Comparison of ENCODE assay signal across 11 mouse cellular contexts in genomic region chr11:120704486-120705325, GRCm38 (mm10). TPM values are rescaled to one million over a fixed set of nuclear protein-coding genes. Genes with fewer than 3 reads are reported as not detected.
DNase-seq lines count a peak whose midpoint lies in the region; ATAC-seq and TF ChIP-seq lines count a peak whose summit lies in the region.
"Had no signal": no experiment of that assay in that cellular context is flagged by ENCODE, and none has a peak within 500 bp of the region (broad histone marks: within the 10 kb centered on the region; RNA-seq: fewer than 3 reads in every experiment).

No protein-coding gene starts in this region.

- H3K4me2 ChIP-seq in kidney, embryonic 14.5 days (replicated peaks; ENCODE audit: low read depth, low read length), result no peak overlapping the region
- H3K4me2 ChIP-seq in hindbrain, embryonic 14.5 days (replicated peaks), result no peak overlapping the region
- H3K4me2 ChIP-seq in midbrain, embryonic 15.5 days, result no peak overlapping the region

- H3K27me3 ChIP-seq in kidney, embryonic 14.5 days (ENCODE audit: control insufficient read depth, insufficient read depth, low read length), result no peaks in the 10 kb centered on the region
- H3K27me3 ChIP-seq in hindbrain, embryonic 14.5 days (ENCODE audit: control insufficient read depth, insufficient read depth, low read length), result no peaks in the 10 kb centered on the region
- H3K27me3 ChIP-seq in midbrain, embryonic 15.5 days (replicated peaks), result no peaks in the 10 kb centered on the region

- peaks cover 44% of the 10 kb centered on the region for H3K4me1 ChIP-seq in kidney, embryonic 14.5 days (ENCODE audit: control insufficient read depth, insufficient read depth, low read length)
- H3K4me1 ChIP-seq in cortical plate, adult 2 months (ENCODE audit: control insufficient read depth, insufficient read depth, low read length), result no peaks in the 10 kb centered on the region
- peaks cover 13% of the 10 kb centered on the region; the same call in 1 of the 2 replicates for H3K4me1 ChIP-seq in hindbrain, embryonic 14.5 days (replicated peaks; ENCODE audit: control insufficient read depth, insufficient read depth, low read length)
- peaks cover 32% of the 10 kb centered on the region for H3K4me1 ChIP-seq in midbrain, embryonic 15.5 days

- peak overlapping the region; percentile 65; the same call in 1 of the 2 replicates for H3K27ac ChIP-seq in kidney, embryonic 14.5 days (ENCODE audit: low read depth, low read length)
- peak overlapping the region; percentile 35; the same call in 1 of the 2 replicates for H3K27ac ChIP-seq in cortical plate, adult 2 months (ENCODE audit: insufficient read depth, low read length)
- H3K27ac ChIP-seq in hindbrain, embryonic 14.5 days, result no peak overlapping the region
- peak overlapping the region; percentile 47; the same call in 1 of the 2 replicates for H3K27ac ChIP-seq in midbrain, embryonic 15.5 days

- TF ChIP-seq CTCF in cortical plate, adult 2 months (IDR thresholded peaks at IDR 0.05; ENCODE audit: extremely low read depth, insufficient read depth, low read length), result no peak

- H3K9me3 ChIP-seq in kidney, embryonic 14.5 days (ENCODE audit: control insufficient read depth, low read length), result no peaks in the 10 kb centered on the region
- no peaks in the 10 kb centered on the region for H3K9me3 ChIP-seq in hindbrain, embryonic 14.5 days (ENCODE audit: control insufficient read depth, low read length)
- no peaks in the 10 kb centered on the region for H3K9me3 ChIP-seq in midbrain, embryonic 15.5 days

- TF ChIP-seq POLR2A in cortical plate, adult 2 months (IDR thresholded peaks at IDR 0.05; ENCODE audit: extremely low read depth, insufficient read depth, low read length), result no peak

- H3K4me3 ChIP-seq in kidney, embryonic 14.5 days (ENCODE audit: low read length), result no peak overlapping the region
- no peak overlapping the region for H3K4me3 ChIP-seq in cortical plate, adult 2 months (ENCODE audit: insufficient read depth, low read length)
- H3K4me3 ChIP-seq in hindbrain, embryonic 14.5 days (replicated peaks; ENCODE audit: low read length), result no peak overlapping the region
- no peak overlapping the region for H3K4me3 ChIP-seq in midbrain, embryonic 15.5 days
- H3K4me3 ChIP-seq: myocyte had no signal

- DNase-seq in kidney, postnatal 4 days, result no peak
- DNase-seq in hindbrain, embryonic 14.5 days (ENCODE audit: low spot score), result no peak
- DNase-seq in urinary bladder, postnatal 4 days (ENCODE audit: low spot score in 2 of 2), result no peak
- no peak for DNase-seq in B cell, adult 2 months
- no peak for DNase-seq in layer of hippocampus, adult 18-20 months (ENCODE audit: low spot score in 2 of 2)
- DNase-seq: cerebellum, adult 11 months; layer of hippocampus, adult 9-11 months had no signal

- 18% methylated on average over 8 of the region's 8 CpGs for WGBS in kidney, embryonic 14.5 days
- WGBS in hindbrain, embryonic 14.5 days, result 14% methylated on average over 8 of the region's 8 CpGs
- WGBS in midbrain, embryonic 15.5 days, result 19% methylated on average over 8 of the region's 8 CpGs

- H3K36me3 ChIP-seq in kidney, embryonic 14.5 days (ENCODE audit: control insufficient read depth, insufficient read depth, low read length), result peaks cover 21% of the 10 kb centered on the region
- H3K36me3 ChIP-seq in hindbrain, embryonic 14.5 days (replicated peaks; ENCODE audit: control insufficient read depth, insufficient read depth), result peaks cover 50% of the 10 kb centered on the region
- H3K36me3 ChIP-seq in midbrain, embryonic 15.5 days (replicated peaks), result 0 out of 2 replicates have a peak, but pooled peaks cover 7% of the 10 kb centered on the region

- peak overlapping the region; percentile 34; the same call in 1 of the 2 replicates for H3K9ac ChIP-seq in kidney, embryonic 14.5 days (ENCODE audit: low read depth, low read length)
- H3K9ac ChIP-seq in hindbrain, embryonic 14.5 days, result peak overlapping the region; percentile 20; the same call in 1 of the 2 replicates
- H3K9ac ChIP-seq in midbrain, embryonic 15.5 days, result 0 out of 2 replicates have a peak overlapping the region, but pooled peaks have one; percentile 6

- ATAC-seq in kidney, embryonic 14.5 days (ENCODE audit: low FRiP score, low TSS enrichment), result peak; percentile 71
- ATAC-seq in hindbrain, embryonic 14.5 days (ENCODE audit: low FRiP score), result no peak
- ATAC-seq in midbrain, embryonic 15.5 days (replicated peaks), result peak; percentile 40; the same call in 1 of the 2 replicates

RNA-seq across cellular contexts. Expression of gene Cenpx, which starts 8.8 kb away (rescaled TPM):
- polyA plus RNA-seq in kidney, embryonic 14.5 days (2014; fragmentation: Nextera tagmentation; extraction: Ambion mirVana), result 157 and 195 TPM in 2 replicates
- 36.2 and 40.2 TPM in 2 replicates for polyA plus RNA-seq in cortical plate, adult 2 months (2012; rRNA removed)
- 95.7 and 106 TPM in 2 replicates for polyA plus RNA-seq in hindbrain, embryonic 14.5 days (2014; fragmentation: Nextera tagmentation; extraction: Ambion mirVana)
- 95.6 and 99.7 TPM in 2 replicates for polyA plus RNA-seq in midbrain, embryonic 15.5 days (2015; fragmentation: Nextera tagmentation; extraction: Ambion mirVana)
- total RNA-seq in layer of hippocampus, adult 18-20 months (2021), result 10 to 100 TPM; 15.8 to 18.7 TPM

RNA-seq across cellular contexts. Expression of gene Lrrc45, which starts 9.0 kb away (rescaled TPM):
- polyA plus RNA-seq in kidney, embryonic 14.5 days (2014; fragmentation: Nextera tagmentation; extraction: Ambion mirVana), result 41.9 and 43.1 TPM in 2 replicates
- polyA plus RNA-seq in cortical plate, adult 2 months (2012; rRNA removed), result 114 and 137 TPM in 2 replicates
- polyA plus RNA-seq in hindbrain, embryonic 14.5 days (2014; fragmentation: Nextera tagmentation; extraction: Ambion mirVana), result 52.7 and 56.5 TPM in 2 replicates
- 82.6 and 89.9 TPM in 2 replicates for polyA plus RNA-seq in midbrain, embryonic 15.5 days (2015; fragmentation: Nextera tagmentation; extraction: Ambion mirVana)
- 10 to 100 TPM; 49.1 to 60.5 TPM for total RNA-seq in layer of hippocampus, adult 18-20 months (2021)

RNA-seq across cellular contexts. Expression of gene Rac3, which starts 16.6 kb away (rescaled TPM):
- polyA plus RNA-seq in kidney, embryonic 14.5 days (2014; fragmentation: Nextera tagmentation; extraction: Ambion mirVana), result 5.0 and 28.7 TPM in 2 replicates
- polyA plus RNA-seq in cortical plate, adult 2 months (2012; rRNA removed), result 60.4 and 72.2 TPM in 2 replicates
- polyA plus RNA-seq in hindbrain, embryonic 14.5 days (2014; fragmentation: Nextera tagmentation; extraction: Ambion mirVana), result 124 and 134 TPM in 2 replicates
- 560 and 572 TPM in 2 replicates for polyA plus RNA-seq in midbrain, embryonic 15.5 days (2015; fragmentation: Nextera tagmentation; extraction: Ambion mirVana)
- 10 to 100 TPM; 32.0 to 40.0 TPM for total RNA-seq in layer of hippocampus, adult 18-20 months (2021)

RNA-seq across cellular contexts. Expression of gene Dcxr, which starts 22.4 kb away (rescaled TPM):
- polyA plus RNA-seq in kidney, embryonic 14.5 days (2014; fragmentation: Nextera tagmentation; extraction: Ambion mirVana), result 21.1 and 23.2 TPM in 2 replicates
- 20.5 and 21.3 TPM in 2 replicates for polyA plus RNA-seq in cortical plate, adult 2 months (2012; rRNA removed)
- polyA plus RNA-seq in hindbrain, embryonic 14.5 days (2014; fragmentation: Nextera tagmentation; extraction: Ambion mirVana), result 9.0 and 13.7 TPM in 2 replicates
- polyA plus RNA-seq in midbrain, embryonic 15.5 days (2015; fragmentation: Nextera tagmentation; extraction: Ambion mirVana), result 6.8 and 7.9 TPM in 2 replicates
- total RNA-seq in layer of hippocampus, adult 18-20 months (2021), result 10 to 100 TPM; 12.3 to 13.6 TPM

RNA-seq across cellular contexts. Expression of gene Cbr2, which starts 27.2 kb away (rescaled TPM):
- 0.47 TPM in 1 of 2 replicates, not detected in the other for polyA plus RNA-seq in kidney, embryonic 14.5 days (2014; fragmentation: Nextera tagmentation; extraction: Ambion mirVana)
- 4.6 and 4.9 TPM in 2 replicates for polyA plus RNA-seq in cortical plate, adult 2 months (2012; rRNA removed)
- 0.64 and 0.90 TPM in 2 replicates for polyA plus RNA-seq in hindbrain, embryonic 14.5 days (2014; fragmentation: Nextera tagmentation; extraction: Ambion mirVana)
- 1.2 and 2.2 TPM in 2 replicates for polyA plus RNA-seq in midbrain, embryonic 15.5 days (2015; fragmentation: Nextera tagmentation; extraction: Ambion mirVana)
- 1 to 10 TPM; 1.2 to 1.7 TPM for total RNA-seq in layer of hippocampus, adult 18-20 months (2021)
